Mouse (Mus musculus): ENCODE data around the gene Phyhd1. TPM values are rescaled to one million over a fixed set of nuclear protein-coding genes. Genes with fewer than 3 reads are reported as not detected.

The Phyhd1 gene
- polyA plus RNA-seq, 1 experiment from 2014 or later: 14.1 TPM

GRCm38 (mm10) chr2:30259131-30260064, 6.6 kb upstream of the Phyhd1 start:
- WGBS: 87% methylated on average over 15 of the region's 15 CpGs
- Histone ChIP-seq H3K27me3 (replicated peaks; ENCODE audit: control insufficient read depth, insufficient read depth, low read length) (no peaks in the 10 kb centered on the region), H3K9me3 (ENCODE audit: control insufficient read depth, low read length) (no peaks in the 10 kb centered on the region), H3K4me1 (replicated peaks; ENCODE audit: control insufficient read depth, insufficient read depth, low read length) (no peaks in the 10 kb centered on the region), H3K9ac (ENCODE audit: low read length) (no peak overlapping the region), H3K4me3 (ENCODE audit: low read depth, low read length) (no peak overlapping the region), H3K36me3 (ENCODE audit: control insufficient read depth, insufficient read depth, low read length) (peaks cover 98% of the 10 kb centered on the region), H3K4me2 (ENCODE audit: low read length) (no peak overlapping the region), H3K27ac (ENCODE audit: low read depth) (no peak overlapping the region)
- ATAC-seq (replicated peaks; ENCODE audit: low FRiP score, low TSS enrichment, low read depth) (no peak), DNase-seq (ENCODE audit: low spot score) (no peak)

- ATAC-seq (replicated peaks; ENCODE audit: low FRiP score, low TSS enrichment, low read depth) (no peak), DNase-seq (ENCODE audit: low spot score) (no peak)
- Histone ChIP-seq H3K4me3 (ENCODE audit: low read depth, low read length) (no peak overlapping the region), H3K27ac (ENCODE audit: low read depth) (no peak overlapping the region), H3K9ac (ENCODE audit: low read length) (no peak overlapping the region), H3K36me3 (ENCODE audit: control insufficient read depth, insufficient read depth, low read length) (peaks cover 83% of the 10 kb centered on the region), H3K4me1 (replicated peaks; ENCODE audit: control insufficient read depth, insufficient read depth, low read length) (peaks cover 17% of the 10 kb centered on the region), H3K4me2 (ENCODE audit: low read length) (no peak overlapping the region), H3K9me3 (ENCODE audit: control insufficient read depth, low read length) (no peaks in the 10 kb centered on the region), H3K27me3 (replicated peaks; ENCODE audit: control insufficient read depth, insufficient read depth, low read length) (no peaks in the 10 kb centered on the region)
- WGBS: 88% methylated on average over 4 of the region's 4 CpGs
Observed at GRCm38 (mm10) chr2:30261064-30261736, 4.8 kb upstream of the Phyhd1 start.

GRCm38 (mm10) chr2:30261921-30262839, 3.8 kb upstream of the Phyhd1 start:
- no peaks in the 10 kb centered on the region for H3K27me3 ChIP-seq (replicated peaks; ENCODE audit: control insufficient read depth, insufficient read depth, low read length)
- no peak for DNase-seq (ENCODE audit: low spot score)
- peaks cover 73% of the 10 kb centered on the region for H3K36me3 ChIP-seq (ENCODE audit: control insufficient read depth, insufficient read depth, low read length)
- 88% methylated on average over 18 of the region's 18 CpGs for WGBS
- no peak overlapping the region for H3K9ac ChIP-seq (ENCODE audit: low read length)
- no peak overlapping the region for H3K27ac ChIP-seq (ENCODE audit: low read depth)
- H3K9me3 ChIP-seq (ENCODE audit: control insufficient read depth, low read length): no peaks in the 10 kb centered on the region
- H3K4me3 ChIP-seq (ENCODE audit: low read depth, low read length): no peak overlapping the region
- H3K4me2 ChIP-seq (ENCODE audit: low read length): no peak overlapping the region
- H3K4me1 ChIP-seq (replicated peaks; ENCODE audit: control insufficient read depth, insufficient read depth, low read length): peaks cover 27% of the 10 kb centered on the region
- no peak for ATAC-seq (replicated peaks; ENCODE audit: low FRiP score, low TSS enrichment, low read depth)

GRCm38 (mm10) chr2:30262840-30263441, 3.1 kb upstream of the Phyhd1 start:
- peaks cover 65% of the 10 kb centered on the region for H3K36me3 ChIP-seq (ENCODE audit: control insufficient read depth, insufficient read depth, low read length)
- WGBS: 63% methylated on average over 4 of the region's 4 CpGs
- no peak overlapping the region for H3K27ac ChIP-seq (ENCODE audit: low read depth)
- peaks cover 29% of the 10 kb centered on the region for H3K4me1 ChIP-seq (replicated peaks; ENCODE audit: control insufficient read depth, insufficient read depth, low read length)
- no peaks in the 10 kb centered on the region for H3K9me3 ChIP-seq (ENCODE audit: control insufficient read depth, low read length)
- DNase-seq (ENCODE audit: low spot score): no peak
- no peaks in the 10 kb centered on the region for H3K27me3 ChIP-seq (replicated peaks; ENCODE audit: control insufficient read depth, insufficient read depth, low read length)
- no peak overlapping the region for H3K9ac ChIP-seq (ENCODE audit: low read length)
- H3K4me2 ChIP-seq (ENCODE audit: low read length): no peak overlapping the region
- no peak for ATAC-seq (replicated peaks; ENCODE audit: low FRiP score, low TSS enrichment, low read depth)
- H3K4me3 ChIP-seq (ENCODE audit: low read depth, low read length): no peak overlapping the region

- H3K4me2 ChIP-seq (ENCODE audit: low read length): no peak overlapping the region
- H3K4me1 ChIP-seq (replicated peaks; ENCODE audit: control insufficient read depth, insufficient read depth, low read length): peaks cover 29% of the 10 kb centered on the region
- H3K36me3 ChIP-seq (ENCODE audit: control insufficient read depth, insufficient read depth, low read length): peaks cover 57% of the 10 kb centered on the region
- H3K9me3 ChIP-seq (ENCODE audit: control insufficient read depth, low read length): no peaks in the 10 kb centered on the region
- H3K9ac ChIP-seq (ENCODE audit: low read length): no peak overlapping the region
- no peaks in the 10 kb centered on the region for H3K27me3 ChIP-seq (replicated peaks; ENCODE audit: control insufficient read depth, insufficient read depth, low read length)
- WGBS: 84% methylated on average over 6 of the region's 6 CpGs
- ATAC-seq (replicated peaks; ENCODE audit: low FRiP score, low TSS enrichment, low read depth) (no peak), DNase-seq (ENCODE audit: low spot score) (no peak)
- H3K27ac ChIP-seq (ENCODE audit: low read depth): no peak overlapping the region
- H3K4me3 ChIP-seq (ENCODE audit: low read depth, low read length): no peak overlapping the region
Observed at GRCm38 (mm10) chr2:30263811-30264210, 2.2 kb upstream of the Phyhd1 start.

- H3K9ac ChIP-seq (ENCODE audit: low read length): no peak overlapping the region
- H3K4me3 ChIP-seq (ENCODE audit: low read depth, low read length): no peak overlapping the region
- H3K9me3 ChIP-seq (ENCODE audit: control insufficient read depth, low read length): no peaks in the 10 kb centered on the region
- H3K4me1 ChIP-seq (replicated peaks; ENCODE audit: control insufficient read depth, insufficient read depth, low read length): peaks cover 29% of the 10 kb centered on the region
- WGBS: 56% methylated on average over 7 of the region's 7 CpGs
- ATAC-seq (replicated peaks; ENCODE audit: low FRiP score, low TSS enrichment, low read depth) (no peak), DNase-seq (ENCODE audit: low spot score) (no peak)
- H3K27ac ChIP-seq (ENCODE audit: low read depth): peak overlapping the region; percentile 79
- H3K36me3 ChIP-seq (ENCODE audit: control insufficient read depth, insufficient read depth, low read length): peaks cover 46% of the 10 kb centered on the region
- no peak overlapping the region for H3K4me2 ChIP-seq (ENCODE audit: low read length)
- no peaks in the 10 kb centered on the region for H3K27me3 ChIP-seq (replicated peaks; ENCODE audit: control insufficient read depth, insufficient read depth, low read length)
Observed at GRCm38 (mm10) chr2:30264671-30265519, 1.1 kb upstream of the Phyhd1 start.

GRCm38 (mm10) chr2:30266392-30266941, 464 bp downstream of the Phyhd1 start:
- peak; percentile 69 for ATAC-seq (replicated peaks; ENCODE audit: low FRiP score, low TSS enrichment, low read depth)
- Histone ChIP-seq H3K9ac (ENCODE audit: low read length) (peak overlapping the region; percentile 22), H3K4me3 (ENCODE audit: low read depth, low read length) (peak overlapping the region; percentile 8; the same call in 1 of the 2 replicates), H3K27ac (ENCODE audit: low read depth) (peak overlapping the region; percentile 79), H3K4me1 (replicated peaks; ENCODE audit: control insufficient read depth, insufficient read depth, low read length) (peaks cover 29% of the 10 kb centered on the region), H3K36me3 (ENCODE audit: control insufficient read depth, insufficient read depth, low read length) (peaks cover 30% of the 10 kb centered on the region), H3K27me3 (replicated peaks; ENCODE audit: control insufficient read depth, insufficient read depth, low read length) (no peaks in the 10 kb centered on the region), H3K9me3 (ENCODE audit: control insufficient read depth, low read length) (no peaks in the 10 kb centered on the region), H3K4me2 (ENCODE audit: low read length) (peak overlapping the region; percentile 46)
- DNase-seq (ENCODE audit: low spot score): peak; percentile 79
- WGBS: 11% methylated on average over 4 of the region's 4 CpGs

Measured in intestine, embryonic 14.5 days (tissue).